Mouse (Mus musculus) cerebral cortex, adult 2 months (tissue): ENCODE data around the gene Runx1.

ENCODE experiments used
- WGBS: fragments of 180-500 bp; shearing (Covaris S2); methylation state at CpG from one replicate; pipeline ENCODE4 v1.1.7; 2018; 5-methylcytosine and 5-hydroxymethylcytosine counted together

Runx1 gene

DNA sequence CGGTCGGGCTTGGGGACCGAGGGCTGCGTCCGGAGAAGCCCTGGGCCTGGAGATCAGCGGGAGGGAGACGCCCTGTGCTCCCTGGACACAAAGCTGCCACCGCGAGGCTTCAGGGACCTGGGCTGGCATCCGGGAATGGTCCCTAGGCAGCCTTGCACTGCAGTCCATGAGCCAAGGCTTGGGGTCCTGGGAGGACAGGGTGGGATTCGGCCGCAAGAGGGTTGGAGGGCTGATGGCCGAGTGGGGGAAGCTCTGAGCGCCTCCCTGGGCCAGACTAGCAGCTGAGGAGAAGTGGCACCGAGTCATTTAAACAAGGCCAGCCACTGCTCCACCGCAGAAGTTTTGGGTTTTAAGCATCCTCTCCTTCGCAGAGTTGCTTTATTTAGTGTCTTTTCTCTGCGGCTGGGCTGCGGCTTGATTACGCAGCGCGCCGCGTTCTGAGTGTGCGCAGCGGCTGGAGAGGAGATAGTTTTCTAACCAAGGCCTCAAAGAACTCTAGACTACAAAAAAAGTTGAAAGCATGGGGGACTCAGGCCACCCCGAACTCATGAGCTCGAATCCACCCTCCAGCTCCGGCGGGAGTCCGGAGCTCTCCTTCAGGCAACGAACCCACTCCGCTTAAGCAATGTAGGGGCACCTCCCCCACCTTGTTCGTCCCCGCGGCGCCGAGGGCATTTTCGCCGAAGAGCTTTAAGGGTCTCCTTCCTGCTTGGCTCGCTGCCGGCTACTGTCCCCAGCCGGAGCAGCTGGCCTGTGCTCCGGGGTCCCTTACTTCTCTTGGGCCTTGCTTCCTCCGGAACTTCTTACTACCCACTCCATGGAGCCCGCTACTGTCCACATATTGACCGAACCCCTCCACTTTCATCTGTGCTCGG is 128.0 kb downstream of the Runx1 start:
- WGBS = under 1% methylated on average over 48 of the region's 48 CpGs

DNA sequence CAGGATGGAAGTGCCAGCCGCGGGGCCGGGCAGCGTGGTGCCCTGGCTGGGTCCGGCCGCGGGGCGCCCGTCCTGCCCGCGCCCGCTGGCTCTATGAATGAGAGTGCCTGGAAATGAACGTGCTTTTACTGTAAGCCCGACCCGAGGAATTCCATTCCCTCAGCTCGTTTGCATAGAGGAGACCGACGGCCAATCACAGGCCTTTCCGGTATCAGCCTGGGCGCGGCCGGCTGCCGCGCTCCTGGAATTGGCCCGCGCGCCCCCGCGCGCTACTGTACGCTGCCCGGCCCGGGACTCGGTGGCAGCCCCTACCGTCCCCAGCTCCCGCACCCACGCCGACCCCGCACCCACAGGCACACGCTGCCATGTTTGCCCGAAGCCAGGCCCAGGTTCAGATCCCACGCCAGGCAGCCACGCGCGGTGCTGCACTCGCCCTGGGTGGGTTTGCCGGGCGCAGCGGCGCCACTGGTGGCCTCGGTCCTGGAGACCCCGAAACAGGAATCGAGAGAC is 128.7 kb downstream of the Runx1 start:
- WGBS = 1% methylated on average over 53 of the region's 53 CpGs

DNA sequence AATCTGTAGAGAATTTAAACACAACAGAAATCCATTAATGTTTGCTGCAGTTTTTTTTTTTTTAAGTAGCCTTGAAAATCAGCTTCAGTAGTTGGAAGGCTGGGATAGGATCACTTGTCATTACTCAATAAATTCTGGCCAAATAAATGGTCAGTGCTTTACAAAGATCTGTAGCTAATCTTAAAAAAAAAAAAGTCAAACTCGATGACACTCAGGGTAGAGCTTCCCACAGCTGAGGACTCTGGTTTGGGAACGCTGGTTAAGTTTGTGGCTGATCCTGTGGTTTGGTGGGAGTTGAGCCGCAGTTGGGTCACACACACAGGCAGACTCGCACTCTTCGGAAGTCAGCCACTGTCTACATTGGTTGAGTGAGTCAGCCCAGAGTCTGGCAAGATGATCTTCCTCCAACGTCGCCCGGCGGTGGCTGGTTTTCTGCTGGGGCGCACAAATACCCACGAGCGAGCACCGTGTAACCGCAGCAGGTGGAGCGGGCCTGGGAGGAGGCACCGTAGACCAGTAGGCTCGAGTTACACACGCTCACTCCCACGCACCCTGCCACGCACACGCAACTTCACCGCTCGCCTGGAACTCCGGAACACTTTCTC is 129.4 kb downstream of the Runx1 start:
- 2% methylated on average over 24 of the region's 24 CpGs for WGBS

DNA sequence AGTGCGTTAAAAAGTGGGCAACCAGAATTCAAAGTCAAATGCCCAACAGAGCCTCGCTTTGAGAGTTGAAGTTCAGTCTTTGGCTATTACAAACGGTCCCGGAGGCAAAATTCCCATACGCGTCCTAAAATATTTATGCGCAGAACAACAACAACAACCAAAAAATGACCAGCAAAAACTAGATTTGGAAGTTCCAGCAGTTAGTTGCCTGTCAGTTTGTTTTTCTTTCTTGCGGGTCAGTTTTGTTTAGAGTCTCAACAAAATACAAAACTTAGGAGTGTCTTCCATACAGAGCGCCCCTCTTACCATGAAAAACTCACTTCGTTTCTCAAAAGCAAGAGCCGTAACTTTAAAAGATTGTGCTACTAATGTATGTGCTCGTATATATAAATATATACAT is 130.0 kb downstream of the Runx1 start:
- WGBS = 13% methylated on average over 12 of the region's 12 CpGs

DNA sequence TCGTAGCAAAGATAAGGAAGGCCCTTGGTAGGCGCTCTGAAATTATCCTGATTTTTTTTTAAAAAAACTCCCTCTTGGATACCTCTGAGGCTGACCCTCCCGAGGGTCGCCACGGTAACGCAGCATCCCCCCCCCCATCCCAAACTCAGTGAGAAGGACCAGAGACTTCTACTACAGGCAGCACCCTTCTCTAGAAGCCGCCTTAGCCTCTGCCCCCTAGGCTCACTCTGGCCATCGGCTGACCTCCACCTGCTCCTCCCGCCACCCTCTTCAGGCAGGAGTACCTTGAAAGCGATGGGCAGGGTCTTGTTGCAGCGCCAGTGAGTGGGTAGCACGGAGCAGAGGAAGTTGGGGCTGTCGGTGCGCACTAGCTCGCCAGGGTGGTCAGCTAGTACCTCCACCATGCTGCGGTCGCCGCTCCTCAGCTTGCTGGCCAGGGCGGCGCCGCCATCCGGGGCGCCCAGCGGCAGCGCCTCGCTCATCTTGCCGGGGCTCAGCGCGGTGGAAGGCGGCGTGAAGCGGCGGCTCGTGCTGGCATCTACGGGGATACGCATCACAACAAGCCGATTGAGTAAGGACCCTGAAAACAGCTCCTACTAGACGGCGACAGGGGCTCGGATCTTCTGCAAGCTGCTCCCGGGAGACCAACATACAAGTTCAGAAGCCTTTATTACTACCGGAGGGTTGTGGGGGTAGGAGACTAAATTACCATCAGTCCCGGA is 130.6 kb downstream of the Runx1 start:
- WGBS = 2% methylated on average over 43 of the region's 43 CpGs

DNA sequence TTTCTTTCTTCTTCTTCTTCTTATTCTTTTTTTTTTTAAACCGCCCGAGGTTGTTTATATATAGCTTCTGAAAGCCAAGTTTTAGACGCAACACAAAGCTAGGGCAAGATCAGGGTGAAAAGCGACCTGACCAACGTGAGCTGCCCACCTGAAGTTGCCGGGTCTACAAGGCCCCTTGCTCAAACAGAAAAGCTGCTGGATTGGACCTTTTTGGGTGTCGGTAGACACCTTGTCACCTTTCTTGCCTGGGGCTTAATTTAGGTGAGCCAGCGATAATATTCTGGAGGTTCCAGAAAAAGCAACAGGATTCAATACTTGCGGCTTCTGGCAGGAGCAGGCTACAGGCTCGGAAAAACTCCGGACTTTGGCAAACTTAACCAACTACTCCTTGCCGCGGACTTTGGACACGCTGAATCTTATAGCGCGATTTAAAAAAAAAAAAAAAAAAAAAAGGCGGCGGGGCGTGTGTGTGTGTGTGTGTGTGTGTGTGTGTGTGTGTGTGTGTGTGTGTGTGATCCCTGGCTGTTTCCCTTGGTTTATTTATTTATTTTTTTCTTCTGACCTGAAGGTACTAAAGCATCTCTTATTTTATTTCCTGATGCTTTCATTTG is 131.3 kb downstream of the Runx1 start:
- WGBS = 12% methylated on average over 18 of the region's 19 CpGs

DNA sequence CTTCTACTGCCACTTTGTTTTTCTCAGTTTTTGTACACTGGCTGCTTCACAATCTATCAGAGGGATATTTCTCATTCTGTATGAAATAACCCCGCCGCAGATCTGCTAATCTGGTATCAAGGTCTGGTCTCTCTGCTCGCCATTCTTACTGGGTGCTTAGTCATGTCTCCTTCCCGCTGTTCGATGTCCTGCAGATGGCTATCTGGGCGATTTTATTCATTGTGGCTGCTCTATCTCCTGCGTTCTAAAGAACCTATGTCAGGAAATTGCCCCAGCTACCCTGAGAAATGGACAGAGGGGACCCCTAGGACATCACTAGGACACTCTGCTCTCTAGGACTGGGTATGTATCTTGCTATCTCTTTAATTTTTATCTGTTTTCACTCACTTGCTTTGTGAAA is 135.2 kb downstream of the Runx1 start:
- WGBS = 87% methylated on average over 7 of the region's 7 CpGs

DNA sequence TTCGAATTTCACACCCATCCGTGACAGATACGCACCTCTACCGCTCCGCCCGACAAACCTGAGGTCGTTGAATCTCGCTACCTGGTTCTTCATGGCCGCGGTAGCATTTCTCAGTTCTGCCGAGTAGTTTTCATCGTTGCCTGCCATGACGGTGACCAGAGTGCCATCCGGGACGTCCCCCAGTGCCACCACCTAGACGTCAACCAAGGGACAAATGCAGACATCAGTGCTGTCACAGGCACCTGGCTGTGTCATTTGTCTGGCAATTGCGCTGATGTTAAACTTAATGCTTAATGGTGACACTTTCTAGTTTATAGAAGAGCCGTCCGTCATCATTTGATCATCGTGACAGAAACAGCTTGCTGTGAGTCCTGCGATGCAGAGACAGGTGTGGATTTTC is 137.0 kb downstream of the Runx1 start:
- 96% methylated on average over 21 of the region's 21 CpGs for WGBS

DNA sequence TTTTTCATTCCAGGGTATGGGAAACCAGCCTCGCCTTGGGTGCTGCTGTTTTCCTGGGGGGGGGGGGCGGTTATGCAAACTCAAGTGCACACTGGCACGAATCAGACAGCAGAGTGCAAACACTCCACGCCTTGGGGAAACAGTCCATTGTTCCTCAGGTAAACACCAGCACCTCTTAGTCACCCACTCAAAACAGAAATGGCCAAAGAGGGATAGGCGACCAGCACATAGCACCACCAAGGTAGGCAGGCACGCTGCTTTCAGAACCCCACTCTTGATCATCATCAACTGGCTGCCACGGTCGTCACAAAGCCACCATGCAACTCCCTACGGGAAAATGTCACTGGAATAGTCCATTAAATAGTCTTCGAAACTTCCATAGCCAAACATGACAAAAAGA is 139.0 kb downstream of the Runx1 start:
- WGBS = 89% methylated on average over 10 of the region's 10 CpGs

DNA sequence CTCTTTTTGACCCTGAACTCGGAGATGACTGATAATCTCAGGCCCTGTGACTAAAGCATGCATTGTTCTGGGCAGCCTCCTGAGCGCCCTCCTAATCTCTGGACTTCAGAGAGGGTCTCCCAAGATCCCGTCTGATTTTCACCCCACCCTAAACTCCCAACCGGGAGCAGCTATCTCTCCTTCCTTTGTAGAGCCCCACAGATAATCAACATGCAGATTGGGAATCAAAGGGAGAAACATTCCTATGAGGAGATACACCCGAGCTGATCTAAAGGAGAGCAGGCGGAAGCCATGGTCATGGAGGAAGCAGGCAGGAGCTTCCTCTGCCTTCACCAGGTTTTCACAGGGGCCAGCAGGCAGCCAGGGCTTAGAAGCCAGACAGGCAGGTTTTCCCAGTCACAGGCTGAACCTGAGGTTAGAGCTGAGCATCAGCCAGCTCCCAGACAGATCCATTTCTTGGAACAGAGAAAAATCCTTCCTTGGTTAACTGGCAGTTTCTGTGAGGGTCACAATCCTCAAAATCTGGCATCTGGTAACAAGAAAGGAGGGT is 140.1 kb downstream of the Runx1 start:
- 69% methylated on average over 6 of the region's 6 CpGs for WGBS

DNA sequence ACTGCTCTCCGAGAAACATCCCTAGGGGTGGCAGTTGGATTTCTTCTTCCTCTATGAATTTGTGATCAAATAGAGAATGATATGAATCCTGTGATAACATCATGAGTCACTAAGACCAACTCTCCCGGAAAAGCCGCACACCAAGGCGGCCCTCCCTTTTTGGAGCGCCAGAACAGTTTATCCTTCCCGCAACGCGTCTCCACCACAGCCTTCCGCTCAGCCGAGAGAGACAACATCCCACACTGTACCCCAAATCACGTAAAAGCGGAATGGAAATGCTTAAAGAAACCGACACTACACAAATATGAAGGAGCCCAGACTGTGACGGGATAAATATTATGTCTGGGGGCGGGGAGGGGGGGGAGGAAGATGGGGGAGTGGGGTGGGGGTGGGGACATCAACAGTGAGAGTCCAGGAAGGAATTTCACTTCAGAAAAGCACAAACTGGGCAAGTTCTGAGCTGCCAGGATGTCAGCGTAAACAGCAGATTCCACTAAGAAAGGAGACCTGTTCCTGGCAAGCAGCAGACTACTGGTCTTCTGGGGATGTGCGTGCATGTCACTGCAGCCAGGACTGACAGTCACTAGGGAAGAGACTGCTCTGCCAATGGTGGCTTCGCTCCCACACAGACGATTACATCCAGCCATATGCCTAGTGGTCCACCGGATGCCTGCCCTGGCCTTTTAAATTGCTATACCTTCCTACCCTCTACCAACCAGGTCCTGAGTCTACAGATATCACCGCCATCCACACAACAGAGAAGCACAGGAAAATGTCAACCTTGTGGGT is 141.3 kb downstream of the Runx1 start:
- WGBS = 68% methylated on average over 21 of the region's 21 CpGs

DNA sequence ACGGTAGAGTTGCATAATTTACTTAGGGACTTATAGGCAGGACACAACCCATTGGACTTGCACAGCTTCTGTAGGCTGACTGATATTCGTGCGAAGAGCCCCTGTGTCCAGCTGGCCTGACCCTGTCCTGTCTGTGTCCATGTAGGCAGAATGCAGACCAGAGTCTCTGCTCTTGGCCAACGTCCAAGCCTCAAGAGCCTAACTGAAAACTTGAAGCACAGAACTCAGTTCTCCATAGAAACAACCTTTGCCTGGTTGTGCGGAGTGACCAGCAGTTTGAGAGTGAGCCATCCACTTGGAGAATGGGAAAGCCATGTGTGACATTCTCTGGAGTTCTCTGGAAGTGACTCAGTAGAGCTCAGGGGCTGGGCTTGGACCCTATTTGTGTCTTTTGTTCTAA is 149.3 kb downstream of the Runx1 start:
- 84% methylated on average over 5 of the region's 5 CpGs for WGBS

DNA sequence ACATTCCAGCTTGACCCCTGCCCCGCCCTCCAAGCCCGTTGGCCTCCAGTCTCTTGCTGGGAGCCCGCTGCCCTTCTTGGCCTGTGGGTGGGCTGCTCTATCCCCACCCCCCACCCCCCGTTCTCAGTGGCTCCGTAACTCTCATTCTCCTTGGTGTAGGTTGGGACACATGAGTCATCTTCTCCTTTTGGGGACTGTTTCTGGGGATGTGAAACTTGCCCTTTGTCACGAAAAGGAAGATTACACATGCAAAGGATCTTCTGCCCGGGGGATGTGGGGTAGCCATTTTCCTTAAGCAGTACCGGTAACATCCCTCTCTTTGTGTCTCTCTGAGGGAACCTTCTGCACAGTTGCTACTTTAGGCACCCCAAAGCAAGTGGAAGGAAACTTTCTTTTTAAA is 150.3 kb downstream of the Runx1 start:
- WGBS = 49% methylated on average over 8 of the region's 8 CpGs

DNA sequence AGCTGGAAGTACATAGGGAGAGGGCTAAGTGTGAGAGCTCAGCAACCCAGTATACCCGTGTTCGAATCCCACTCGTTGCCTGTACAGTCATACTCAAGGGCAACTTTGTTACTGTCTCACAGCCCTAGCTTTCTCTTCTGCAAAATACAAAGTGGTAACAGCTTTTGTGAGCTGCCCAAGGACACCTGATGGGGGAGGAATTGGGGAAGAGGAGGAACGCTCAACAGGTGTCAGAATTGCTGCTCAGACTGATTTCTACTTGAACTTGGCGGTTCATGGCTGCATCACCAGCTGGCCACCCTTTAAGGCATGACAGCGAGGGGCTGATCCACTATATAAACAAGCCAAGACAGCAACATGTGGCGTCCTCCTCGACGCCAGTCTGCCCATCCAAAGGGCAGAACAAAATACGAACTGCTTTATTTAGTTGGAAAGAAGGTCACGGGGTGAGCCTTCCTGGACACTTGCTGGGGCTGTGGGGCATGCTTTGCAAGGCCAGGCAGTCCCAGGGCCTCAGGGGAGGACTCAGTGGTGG is 151.0 kb downstream of the Runx1 start:
- whole genome bisulfite sequencing = 85% methylated on average over 11 of the region's 11 CpGs

DNA sequence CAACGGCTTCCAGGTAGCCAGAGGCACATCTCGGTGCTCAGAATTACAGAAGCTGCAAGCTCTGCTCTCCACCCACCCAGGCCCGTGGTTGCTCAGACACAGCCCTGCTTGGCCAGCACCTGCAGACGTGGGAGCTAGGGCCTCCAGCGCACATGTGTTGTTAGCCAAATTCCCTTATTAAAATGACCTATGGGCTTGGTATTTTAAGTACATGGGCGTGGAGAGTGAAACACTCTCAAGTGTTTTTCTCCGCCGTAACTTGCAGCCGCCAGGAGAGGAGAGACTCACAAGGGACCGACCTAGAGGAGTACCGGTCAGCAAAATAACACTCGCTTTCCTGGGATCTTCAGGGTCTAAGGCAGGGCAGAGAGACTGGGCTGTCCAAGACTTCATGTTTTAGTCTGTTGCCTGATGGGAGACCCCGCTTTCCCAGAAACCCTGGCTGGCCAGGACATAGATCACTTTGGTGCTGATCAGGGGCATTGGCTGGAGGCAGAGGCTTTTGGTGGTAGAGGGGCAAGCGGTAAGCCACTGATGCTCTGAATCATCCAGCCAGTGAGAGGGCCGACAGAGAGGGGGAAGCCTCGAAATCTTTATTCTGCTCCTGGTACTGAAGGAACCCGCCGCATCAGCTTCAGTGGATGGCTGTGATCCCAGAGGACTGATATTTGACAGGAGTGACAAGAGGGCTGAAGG is 151.7 kb downstream of the Runx1 start:
- 87% methylated on average over 18 of the region's 18 CpGs for WGBS

DNA sequence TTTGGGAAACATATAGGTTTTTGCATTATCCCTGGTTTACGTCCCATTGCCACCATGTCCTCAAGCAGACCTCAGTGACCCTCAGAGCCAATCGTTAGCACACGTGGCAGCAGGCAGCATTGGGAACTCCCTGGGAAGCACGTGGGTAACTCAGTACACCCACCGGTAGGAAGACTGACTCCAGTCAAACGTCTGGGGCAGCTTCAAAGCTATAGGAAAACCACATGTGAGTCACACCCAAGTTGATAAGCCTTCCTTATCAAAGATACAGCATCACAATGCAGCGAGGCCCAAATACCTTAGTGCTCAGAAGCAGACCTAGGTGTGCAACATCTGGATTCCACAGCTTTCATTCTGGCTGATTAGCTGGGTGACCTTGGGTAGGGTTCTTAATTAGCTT is 164.2 kb downstream of the Runx1 start:
- 85% methylated on average over 7 of the region's 7 CpGs for WGBS

DNA sequence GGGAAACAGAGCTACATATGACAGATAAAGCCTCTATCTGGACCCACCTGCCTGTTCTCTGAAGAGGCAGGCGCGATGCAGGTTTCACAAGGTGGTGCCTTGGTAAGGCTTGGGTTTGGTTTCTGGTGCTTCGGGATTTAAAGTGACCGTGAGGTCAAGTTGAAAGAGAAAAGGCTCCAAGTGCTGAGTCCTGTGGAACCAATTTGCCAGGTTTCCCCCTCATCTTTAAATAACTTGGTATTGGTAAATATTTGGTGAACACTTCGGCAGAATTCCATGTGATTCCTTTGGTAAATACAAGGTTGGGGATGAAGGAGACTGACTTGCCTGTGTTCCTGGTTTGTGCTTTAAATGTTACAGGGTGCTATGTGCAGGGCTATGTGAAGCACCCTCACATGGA is 169.2 kb downstream of the Runx1 start:
- 98% methylated on average over 5 of the region's 5 CpGs for WGBS

DNA sequence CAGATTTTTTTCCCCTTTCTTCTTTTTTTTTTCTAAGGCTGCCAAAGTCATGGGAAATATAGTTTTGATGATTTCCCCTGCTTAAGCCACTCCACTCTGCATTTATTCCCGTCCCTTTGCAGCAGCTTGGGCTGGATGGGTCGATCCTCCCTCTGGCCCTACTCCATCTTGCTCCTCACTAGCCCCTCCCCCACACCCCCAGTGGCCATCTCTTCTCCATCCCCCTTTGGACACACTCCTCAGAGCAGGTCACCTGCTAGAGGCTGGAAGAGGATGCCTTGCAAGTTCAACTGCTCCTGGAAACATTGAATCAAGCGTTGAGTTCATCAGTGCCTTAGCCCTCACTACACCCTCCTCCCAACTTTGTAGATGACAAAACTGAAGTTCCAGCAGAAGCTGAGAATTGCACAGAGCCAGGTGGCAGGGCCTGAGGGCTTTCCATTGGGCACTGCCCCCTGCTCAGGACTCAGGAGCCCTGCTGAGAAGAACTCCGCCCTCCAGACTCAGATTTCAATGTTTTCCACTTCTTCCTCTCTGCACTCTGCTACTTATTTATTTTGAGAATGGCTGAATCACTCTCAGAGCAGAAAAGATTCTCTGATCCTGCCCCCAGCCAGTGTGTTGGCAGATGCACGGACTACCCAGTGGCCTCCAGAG is 171.5 kb downstream of the Runx1 start:
- WGBS = 47% methylated on average over 5 of the region's 5 CpGs

DNA sequence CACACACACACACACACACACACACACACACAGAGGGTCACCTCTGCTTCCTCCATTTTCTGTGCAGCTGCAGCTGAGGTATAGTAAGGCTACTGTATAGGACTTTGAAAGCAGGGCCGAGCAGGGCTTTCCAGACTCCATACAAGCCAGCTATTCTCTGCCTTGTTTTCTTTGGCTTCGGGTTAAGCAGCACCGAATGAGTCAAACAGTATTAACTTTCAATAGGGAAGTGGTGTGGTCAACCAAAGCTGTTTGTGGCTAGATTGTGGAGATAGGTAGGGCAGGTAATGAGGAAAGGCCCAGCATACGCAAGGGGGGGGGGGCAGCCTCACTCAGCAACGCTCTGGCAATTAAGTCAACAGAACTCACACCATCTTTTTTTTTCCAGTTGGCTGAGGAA is 172.1 kb downstream of the Runx1 start:
- 59% methylated on average over 5 of the region's 5 CpGs for WGBS

DNA sequence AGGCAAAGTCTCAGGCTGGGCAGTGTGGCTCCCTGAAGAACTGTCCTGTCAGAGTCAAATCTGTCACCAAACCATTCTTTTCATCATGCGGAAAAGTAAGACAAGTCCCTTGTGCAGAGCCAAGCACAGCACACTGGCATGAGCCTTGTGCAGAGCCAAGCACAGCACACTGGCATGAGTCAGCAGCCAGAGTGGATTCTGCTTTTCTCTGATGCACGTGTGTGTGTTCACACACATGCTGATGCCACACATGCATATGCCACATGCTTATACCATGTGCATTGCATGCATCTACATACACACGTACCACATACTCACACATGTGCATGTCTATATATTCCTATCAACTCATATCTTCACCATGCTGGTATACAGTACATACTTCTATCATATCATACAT is 174.7 kb downstream of the Runx1 start:
- 81% methylated on average over 3 of the region's 3 CpGs for WGBS
